Mouse (Mus musculus): ENCODE measurements at regions not wholly inside any gene's neighbourhood (a gene's known extent, or its start where the extent isn't known, plus 50 kb on each side); places are given as distances from the start of the nearest gene placed in this dataset.

DNA sequence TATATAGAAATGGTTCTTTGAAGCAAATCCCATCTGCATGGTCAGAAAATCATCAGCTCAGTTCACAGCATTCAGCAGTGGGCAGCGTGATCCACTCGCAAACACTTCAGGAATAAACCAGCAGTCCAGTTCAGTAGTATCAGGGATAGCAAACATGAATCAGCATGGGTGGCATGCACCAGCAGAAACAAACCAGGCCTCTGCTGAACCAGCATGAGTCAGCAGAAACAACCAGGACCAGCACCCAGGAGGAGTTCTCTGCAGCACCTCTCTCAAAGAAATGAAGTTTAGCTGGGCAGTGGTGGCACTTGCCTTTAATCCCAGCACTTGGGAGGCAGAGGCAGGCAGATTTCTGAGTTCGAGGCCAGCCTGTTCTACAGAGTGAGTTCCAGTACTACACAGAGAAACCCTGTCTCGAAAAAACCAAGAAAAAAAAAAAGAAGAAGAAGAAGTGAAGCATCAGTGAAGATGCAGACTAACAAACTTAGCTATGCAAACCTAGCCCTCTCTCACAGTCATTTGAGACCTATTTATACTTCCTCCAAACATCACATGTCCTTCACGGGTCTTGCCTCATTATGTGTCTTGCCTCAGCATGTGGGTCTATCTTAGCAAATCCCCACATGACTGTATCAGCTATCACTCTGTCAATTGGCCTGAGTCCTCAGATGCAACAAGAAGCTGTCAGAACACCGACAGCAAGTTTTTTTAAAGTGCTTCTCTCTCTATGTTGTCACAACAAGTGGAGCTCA lies 80.2 kb downstream of the Fthl17a start:
- Histone ChIP-seq H3K4me1 (ENCODE audit: control insufficient read depth, insufficient read depth, low read length) (no peaks in the 10 kb centered on the region), H3K27me3 (ENCODE audit: control insufficient read depth, insufficient read depth, low read length) (no peaks in the 10 kb centered on the region), H3K9me3 (replicated peaks; ENCODE audit: control insufficient read depth, low read length) (no peaks in the 10 kb centered on the region), H3K36me3 (replicated peaks; ENCODE audit: control insufficient read depth, insufficient read depth, low read depth, low read length) (no peaks in the 10 kb centered on the region), H3K4me2 (ENCODE audit: low read depth, low read length) (no peak overlapping the region), H3K4me3 (ENCODE audit: low read depth, low read length) (no peak overlapping the region), H3K9ac (replicated peaks; ENCODE audit: low read length) (no peak overlapping the region), H3K27ac (replicated peaks; ENCODE audit: low read depth, low read length) (no peak overlapping the region)
- no peak for DNase-seq (ENCODE audit: low spot score)
- 72% methylated on average over 6 of the region's 6 CpGs for WGBS
- ATAC-seq (replicated peaks; ENCODE audit: insufficient number of reproducible peaks, low FRiP score, low TSS enrichment, low read depth): no peak

DNA sequence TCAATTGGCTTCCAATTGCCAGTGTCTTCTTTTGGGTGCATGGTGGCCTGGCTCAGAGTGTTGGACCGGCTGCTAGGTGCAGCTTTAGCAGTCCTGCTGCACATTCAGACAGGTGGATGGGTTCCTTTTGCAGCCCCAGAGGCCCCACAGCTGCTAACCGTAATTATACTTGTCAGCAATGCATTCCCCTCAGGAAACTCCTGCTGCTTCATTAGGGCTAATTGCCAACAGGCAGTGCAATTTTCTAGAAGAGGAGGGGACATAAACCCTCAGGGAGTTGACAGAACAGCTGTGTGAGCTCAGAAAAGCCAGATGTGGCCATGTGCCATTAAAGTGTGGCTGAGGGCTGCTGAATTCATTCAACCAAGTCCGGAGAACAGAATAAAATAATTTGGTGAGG lies 94.0 kb downstream of the Fthl17a start:
- H3K36me3 ChIP-seq (replicated peaks; ENCODE audit: control insufficient read depth, insufficient read depth, low read depth, low read length): no peaks in the 10 kb centered on the region
- H3K9me3 ChIP-seq (replicated peaks; ENCODE audit: control insufficient read depth, low read length): no peaks in the 10 kb centered on the region
- H3K27me3 ChIP-seq (ENCODE audit: control insufficient read depth, insufficient read depth, low read length): no peaks in the 10 kb centered on the region
- H3K4me1 ChIP-seq (ENCODE audit: control insufficient read depth, insufficient read depth, low read length): no peaks in the 10 kb centered on the region
- H3K9ac ChIP-seq (replicated peaks; ENCODE audit: low read length): no peak overlapping the region
- H3K27ac ChIP-seq (replicated peaks; ENCODE audit: low read depth, low read length): no peak overlapping the region
- H3K4me2 ChIP-seq (ENCODE audit: low read depth, low read length): no peak overlapping the region
- WGBS: 30% methylated on average over 3 of the region's 3 CpGs
- H3K4me3 ChIP-seq (ENCODE audit: low read depth, low read length): no peak overlapping the region
- peak; percentile 52 for DNase-seq (ENCODE audit: low spot score)
- ATAC-seq (replicated peaks; ENCODE audit: insufficient number of reproducible peaks, low FRiP score, low TSS enrichment, low read depth): no peak

- whole genome bisulfite sequencing: 59% methylated on average over 3 of the region's 3 CpGs
- Histone ChIP-seq H3K4me1 (ENCODE audit: control insufficient read depth, insufficient read depth, low read length) (no peaks in the 10 kb centered on the region), H3K4me3 (ENCODE audit: low read depth, low read length) (no peak overlapping the region), H3K27ac (replicated peaks; ENCODE audit: low read depth, low read length) (no peak overlapping the region), H3K36me3 (replicated peaks; ENCODE audit: control insufficient read depth, insufficient read depth, low read depth, low read length) (no peaks in the 10 kb centered on the region), H3K4me2 (ENCODE audit: low read depth, low read length) (no peak overlapping the region), H3K9ac (replicated peaks; ENCODE audit: low read length) (no peak overlapping the region), H3K27me3 (ENCODE audit: control insufficient read depth, insufficient read depth, low read length) (no peaks in the 10 kb centered on the region), H3K9me3 (replicated peaks; ENCODE audit: control insufficient read depth, low read length) (no peaks in the 10 kb centered on the region)
- no peak for DNase-seq (ENCODE audit: low spot score)
- no peak for ATAC-seq (replicated peaks; ENCODE audit: insufficient number of reproducible peaks, low FRiP score, low TSS enrichment, low read depth)
Measured at GRCm38 (mm10) chrX:85375296-85375695, 125.8 kb downstream of the Fthl17a start.

GRCm38 (mm10) chrX:85384452-85384851 lies 135.0 kb downstream of the Fthl17a start:
- ATAC-seq (replicated peaks; ENCODE audit: insufficient number of reproducible peaks, low FRiP score, low TSS enrichment, low read depth): no peak
- WGBS: 88% methylated on average over 2 of the region's 2 CpGs

More at GRCm38 (mm10) chrX:85384452-85384851, 135.0 kb downstream of the Fthl17a start:
- no peak for DNase-seq (ENCODE audit: low spot score)
- Histone ChIP-seq H3K9me3 (replicated peaks; ENCODE audit: control insufficient read depth, low read length) (no peaks in the 10 kb centered on the region), H3K4me2 (ENCODE audit: low read depth, low read length) (no peak overlapping the region), H3K9ac (replicated peaks; ENCODE audit: low read length) (no peak overlapping the region), H3K36me3 (replicated peaks; ENCODE audit: control insufficient read depth, insufficient read depth, low read depth, low read length) (no peaks in the 10 kb centered on the region), H3K27ac (replicated peaks; ENCODE audit: low read depth, low read length) (no peak overlapping the region), H3K4me3 (ENCODE audit: low read depth, low read length) (no peak overlapping the region), H3K27me3 (ENCODE audit: control insufficient read depth, insufficient read depth, low read length) (no peaks in the 10 kb centered on the region), H3K4me1 (ENCODE audit: control insufficient read depth, insufficient read depth, low read length) (no peaks in the 10 kb centered on the region)

Measured in embryonic facial prominence, embryonic 11.5 days (tissue).